Mouse (Mus musculus): ENCODE results near the gene Taf8. TPM values are rescaled to one million over a fixed set of nuclear protein-coding genes. Genes with fewer than 3 reads are reported as not detected.

Taf8 gene
- polyA plus RNA-seq, 1 experiment from 2014 or later: 28.7 TPM

DNA sequence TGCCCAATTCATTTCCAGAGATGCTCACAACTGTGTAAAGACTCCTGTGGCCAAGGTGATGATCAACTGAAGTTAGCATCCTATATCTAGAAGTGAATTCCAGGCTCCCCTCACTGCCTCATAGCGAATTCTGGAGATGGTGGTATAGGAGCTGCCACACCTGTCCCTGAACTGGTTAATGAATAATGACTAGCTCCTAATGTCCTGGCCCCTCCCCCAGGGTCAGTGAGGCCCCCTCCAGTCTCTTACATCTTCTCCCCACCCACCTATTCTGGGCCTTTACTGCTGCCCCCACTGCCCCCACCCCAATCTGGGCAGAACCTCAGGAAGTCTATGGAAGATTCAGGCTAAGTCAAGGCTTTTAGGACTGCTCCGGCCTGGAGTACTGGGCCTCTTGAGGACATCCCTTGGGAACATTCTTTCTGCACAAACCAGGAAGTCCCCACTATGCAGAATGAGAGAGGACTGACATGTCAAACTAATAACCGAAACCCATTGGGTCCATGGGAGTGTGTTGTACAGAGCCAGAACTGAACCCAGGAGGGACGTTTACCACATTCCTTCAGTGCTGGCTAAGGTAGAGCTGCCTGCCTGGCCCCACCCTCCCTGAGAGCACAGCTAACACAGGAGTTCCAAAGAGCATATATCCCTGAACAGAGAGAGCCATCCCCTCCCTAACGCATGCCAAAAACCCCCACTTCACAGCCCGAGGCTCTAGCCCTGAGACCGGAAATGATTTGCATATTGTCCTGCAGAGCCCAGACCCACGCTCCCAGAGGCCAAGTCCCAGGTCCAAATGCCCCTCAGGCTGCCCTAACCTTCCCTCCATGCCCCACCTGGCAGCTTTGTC, 53.3 kb downstream of the Taf8 start:
- no peak overlapping the region for H3K27ac ChIP-seq

DNA sequence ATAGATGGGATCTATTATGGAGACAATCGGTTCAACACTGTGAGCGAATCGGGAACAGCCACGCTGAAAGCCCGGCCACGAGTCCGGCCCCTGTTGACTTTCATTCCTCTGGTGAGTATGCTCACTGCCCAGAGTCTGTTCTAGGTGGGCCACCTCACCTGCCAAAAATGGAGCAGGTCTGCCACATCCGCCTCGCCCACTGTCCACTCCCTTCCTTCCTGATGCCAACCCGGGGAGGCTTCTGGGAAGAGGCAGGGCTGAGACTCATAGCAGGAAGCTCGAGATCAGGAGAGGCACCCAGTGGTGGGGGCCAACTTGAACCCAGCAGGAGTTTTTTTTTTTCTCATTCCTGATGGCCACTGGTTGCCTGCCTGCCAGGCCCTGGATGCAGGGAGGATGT, 55.5 kb downstream of the Taf8 start:
- H3K36me3 ChIP-seq: no peaks in the 10 kb centered on the region
- H3K9me3 ChIP-seq: no peaks in the 10 kb centered on the region
- WGBS: 92% methylated on average over 11 of the region's 11 CpGs
- ATAC-seq (ENCODE audit: low FRiP score, low read depth): no peak
- no peaks in the 10 kb centered on the region for H3K27me3 ChIP-seq (replicated peaks)
- H3K4me2 ChIP-seq (replicated peaks): no peak overlapping the region
- no peak overlapping the region for H3K27ac ChIP-seq
- H3K9ac ChIP-seq: no peak overlapping the region
- peaks cover 7% of the 10 kb centered on the region; the same call in 1 of the 2 replicates for H3K4me1 ChIP-seq
- H3K4me3 ChIP-seq: no peak overlapping the region

More for the DNA sequence above, 53.3 kb downstream of the Taf8 start:
- H3K9ac ChIP-seq: no peak overlapping the region
- no peak overlapping the region for H3K4me2 ChIP-seq (replicated peaks)
- no peaks in the 10 kb centered on the region for H3K27me3 ChIP-seq (replicated peaks)
- 46% methylated on average over 8 of the region's 8 CpGs for WGBS
- H3K4me1 ChIP-seq: peaks cover 7% of the 10 kb centered on the region; the same call in 1 of the 2 replicates
- no peak for ATAC-seq (ENCODE audit: low FRiP score, low read depth)
- H3K4me3 ChIP-seq: no peak overlapping the region
- H3K36me3 ChIP-seq: no peaks in the 10 kb centered on the region
- no peaks in the 10 kb centered on the region for H3K9me3 ChIP-seq

DNA sequence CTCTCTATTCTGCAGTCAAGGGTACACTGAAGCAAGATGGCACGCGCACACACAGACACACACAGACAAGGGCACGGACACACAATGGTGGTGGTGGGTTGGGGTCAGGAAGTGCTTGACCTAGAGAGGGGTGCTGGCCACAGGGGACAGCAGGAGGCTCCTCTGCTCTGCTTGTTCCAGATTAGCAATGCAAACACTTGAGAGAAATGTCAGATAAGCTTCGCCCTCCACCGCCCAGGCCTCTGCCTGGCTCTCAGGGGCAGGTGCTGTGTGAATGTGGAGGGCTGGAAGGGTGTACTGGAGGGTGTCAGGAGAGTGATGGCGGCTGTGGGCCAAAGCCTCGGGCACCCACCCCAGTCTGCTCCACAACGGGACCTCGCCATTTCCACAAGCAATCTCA, 56.1 kb downstream of the Taf8 start:
- Histone ChIP-seq H3K4me3 (no peak overlapping the region), H3K4me1 (peaks cover 7% of the 10 kb centered on the region; the same call in 1 of the 2 replicates)
- no peak for ATAC-seq (ENCODE audit: low FRiP score, low read depth)

DNA sequence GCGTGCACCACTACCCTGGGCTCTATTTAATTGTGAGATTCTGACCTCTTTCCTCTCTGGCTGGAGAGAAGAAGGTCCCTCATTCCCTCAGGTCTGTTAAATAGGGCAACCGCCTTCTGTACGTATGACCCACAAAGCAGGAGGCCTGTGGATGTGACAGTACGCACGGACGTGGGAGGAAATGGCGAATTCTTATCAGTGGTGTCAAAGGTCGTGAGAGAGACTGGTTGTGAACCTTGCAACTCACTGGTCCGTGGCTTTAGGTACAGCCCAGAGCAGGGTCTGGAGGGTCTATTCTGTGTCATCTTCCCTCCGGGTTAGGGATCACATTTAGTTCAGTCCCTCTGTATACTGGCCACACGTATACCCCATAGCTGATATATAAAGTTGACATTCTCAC, 56.6 kb downstream of the Taf8 start:
- H3K4me3 ChIP-seq: no peak overlapping the region
- WGBS: 84% methylated on average over 11 of the region's 11 CpGs
- no peaks in the 10 kb centered on the region for H3K36me3 ChIP-seq
- ATAC-seq (ENCODE audit: low FRiP score, low read depth): no peak
- no peak overlapping the region for H3K9ac ChIP-seq
- no peaks in the 10 kb centered on the region for H3K9me3 ChIP-seq
- no peak overlapping the region for H3K27ac ChIP-seq
- H3K4me2 ChIP-seq (replicated peaks): no peak overlapping the region
- no peaks in the 10 kb centered on the region for H3K27me3 ChIP-seq (replicated peaks)
- peaks cover 7% of the 10 kb centered on the region; the same call in 1 of the 2 replicates for H3K4me1 ChIP-seq

More for the DNA sequence above, 56.1 kb downstream of the Taf8 start:
- Histone ChIP-seq H3K27me3 (replicated peaks) (no peaks in the 10 kb centered on the region), H3K36me3 (no peaks in the 10 kb centered on the region), H3K4me2 (replicated peaks) (no peak overlapping the region), H3K9me3 (no peaks in the 10 kb centered on the region), H3K27ac (no peak overlapping the region), H3K9ac (no peak overlapping the region)
- WGBS: 83% methylated on average over 9 of the region's 9 CpGs

DNA sequence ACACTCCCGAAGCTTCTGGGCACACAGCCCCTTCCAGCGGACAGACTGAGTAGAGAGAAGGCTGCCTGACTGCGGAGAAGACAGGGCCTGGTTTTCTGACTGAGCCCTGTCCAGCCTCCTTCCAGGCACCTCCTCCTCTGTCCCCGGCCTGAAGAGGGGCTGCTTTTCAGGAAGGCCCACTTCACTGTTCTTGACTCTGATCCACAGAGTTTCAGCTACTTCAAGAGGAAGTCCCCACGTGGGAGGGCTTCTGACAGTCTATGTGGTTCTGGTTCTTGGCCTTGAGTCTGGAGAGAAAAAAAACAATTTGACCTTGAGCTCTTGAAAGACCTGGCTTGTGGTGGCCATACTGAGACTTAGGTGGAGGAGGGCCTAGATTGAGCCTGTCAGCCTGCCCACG, 58.0 kb downstream of the Taf8 start:
- no peaks in the 10 kb centered on the region; the same call in 1 of the 2 replicates for H3K4me1 ChIP-seq
- H3K4me3 ChIP-seq: no peak overlapping the region
- H3K27me3 ChIP-seq (replicated peaks): peaks cover 7% of the 10 kb centered on the region
- no peak overlapping the region for H3K9ac ChIP-seq
- no peak overlapping the region; the same call in 1 of the 2 replicates for H3K27ac ChIP-seq
- H3K4me2 ChIP-seq (replicated peaks): no peak overlapping the region
- WGBS: 72% methylated on average over 6 of the region's 6 CpGs
- H3K36me3 ChIP-seq: no peaks in the 10 kb centered on the region
- H3K9me3 ChIP-seq: no peaks in the 10 kb centered on the region
- no peak for ATAC-seq (ENCODE audit: low FRiP score, low read depth)

DNA sequence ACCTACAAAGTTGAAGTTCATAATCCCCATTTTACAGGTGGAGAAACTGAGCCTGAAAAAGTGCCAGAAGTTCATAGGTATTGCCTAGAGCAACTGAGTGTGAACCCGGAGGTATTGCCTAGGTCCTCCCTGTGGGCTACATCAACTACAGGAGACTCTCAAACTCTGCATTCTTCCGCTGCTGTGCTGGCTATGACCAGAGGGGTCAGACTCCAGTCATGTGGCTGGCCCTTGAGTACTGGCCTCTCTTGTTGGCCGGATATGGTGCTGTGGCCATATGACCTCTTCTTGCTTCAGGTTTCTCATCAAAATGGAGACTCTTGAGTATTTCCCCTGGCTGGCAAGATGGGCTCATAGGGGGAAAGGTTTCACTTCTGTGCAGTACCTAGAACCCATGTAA, 59.8 kb downstream of the Taf8 start:
- Histone ChIP-seq H3K4me3 (no peak overlapping the region), H3K36me3 (no peaks in the 10 kb centered on the region), H3K27me3 (replicated peaks) (peaks cover 26% of the 10 kb centered on the region), H3K4me1 (no peaks in the 10 kb centered on the region; the same call in 1 of the 2 replicates), H3K27ac (no peak overlapping the region), H3K4me2 (replicated peaks) (no peak overlapping the region), H3K9ac (no peak overlapping the region), H3K9me3 (no peaks in the 10 kb centered on the region)
- 84% methylated on average over 3 of the region's 3 CpGs for WGBS
- no peak for ATAC-seq (ENCODE audit: low FRiP score, low read depth)

DNA sequence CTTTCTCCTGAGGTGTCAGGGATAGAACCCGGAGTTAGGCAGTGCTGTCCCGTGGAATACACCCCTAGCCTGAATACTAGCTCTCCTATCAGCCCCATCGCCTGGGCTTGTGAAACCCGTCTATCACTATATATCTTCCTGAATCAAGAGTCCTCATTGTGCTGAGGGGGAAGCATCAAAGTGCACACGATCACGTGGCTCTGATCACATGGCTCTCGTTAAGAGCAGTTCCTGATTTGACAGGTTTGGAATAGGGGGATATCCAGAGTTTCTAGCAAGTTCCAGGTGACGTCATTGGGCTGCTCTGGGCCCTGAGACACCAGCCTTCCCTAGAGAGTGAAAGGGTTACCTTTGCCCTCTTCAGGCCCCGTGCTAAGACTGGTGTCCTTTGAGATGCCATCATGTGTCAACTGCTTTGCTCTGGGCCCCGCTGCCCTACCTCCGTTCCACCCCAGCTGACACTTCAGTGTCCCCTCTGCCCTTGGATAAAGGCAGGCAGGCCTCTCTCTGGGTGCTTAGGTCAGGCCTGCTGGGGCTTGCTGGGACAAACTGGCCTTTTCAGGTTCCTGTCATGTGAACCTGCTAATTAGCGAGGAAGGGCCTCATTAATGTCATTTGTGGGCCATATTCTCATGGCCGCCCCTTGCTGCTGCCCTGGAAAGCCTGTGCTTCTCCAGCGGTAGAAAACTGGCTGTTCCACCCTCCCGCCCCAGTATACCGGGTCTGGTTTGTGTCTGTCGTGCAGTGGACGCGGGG, 60.6 kb downstream of the Taf8 start:
- Histone ChIP-seq H3K36me3 (no peaks in the 10 kb centered on the region), H3K4me1 (peaks cover 2% of the 10 kb centered on the region), H3K27ac (no peak overlapping the region), H3K9me3 (no peaks in the 10 kb centered on the region), H3K9ac (no peak overlapping the region), H3K27me3 (replicated peaks) (peaks cover 34% of the 10 kb centered on the region), H3K4me3 (no peak overlapping the region), H3K4me2 (replicated peaks) (no peak overlapping the region)
- 74% methylated on average over 19 of the region's 19 CpGs for WGBS
- no peak for ATAC-seq (ENCODE audit: low FRiP score, low read depth)

DNA sequence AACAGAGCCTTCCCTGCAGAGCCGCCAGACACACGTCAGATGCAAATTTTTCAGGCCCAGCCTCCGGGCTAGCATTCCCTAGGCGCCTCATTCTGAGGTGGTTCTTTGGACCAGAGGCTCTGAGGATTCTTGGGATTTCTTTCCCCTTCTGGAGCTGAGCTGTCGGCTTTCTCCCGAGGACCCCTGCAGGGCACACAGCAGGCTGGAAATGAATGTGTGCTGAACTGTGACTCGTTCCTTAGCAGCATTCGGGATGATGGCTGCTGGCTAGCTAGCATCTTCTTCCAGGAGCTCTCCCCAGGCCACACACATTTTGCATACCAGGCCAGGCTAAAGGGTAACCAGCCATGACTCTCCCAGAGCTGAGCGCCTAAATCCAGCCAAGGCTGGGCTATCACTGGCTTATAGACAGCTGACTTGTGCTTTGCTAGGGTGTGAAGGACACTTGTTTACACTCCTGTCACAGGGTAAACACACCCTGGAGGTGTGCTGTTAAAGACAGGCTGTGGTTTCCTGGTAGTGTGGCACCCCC, 61.7 kb downstream of the Taf8 start:
- Histone ChIP-seq H3K9ac (no peak overlapping the region), H3K27me3 (replicated peaks) (peaks cover 40% of the 10 kb centered on the region)
- WGBS: 5% methylated on average over 9 of the region's 9 CpGs

DNA sequence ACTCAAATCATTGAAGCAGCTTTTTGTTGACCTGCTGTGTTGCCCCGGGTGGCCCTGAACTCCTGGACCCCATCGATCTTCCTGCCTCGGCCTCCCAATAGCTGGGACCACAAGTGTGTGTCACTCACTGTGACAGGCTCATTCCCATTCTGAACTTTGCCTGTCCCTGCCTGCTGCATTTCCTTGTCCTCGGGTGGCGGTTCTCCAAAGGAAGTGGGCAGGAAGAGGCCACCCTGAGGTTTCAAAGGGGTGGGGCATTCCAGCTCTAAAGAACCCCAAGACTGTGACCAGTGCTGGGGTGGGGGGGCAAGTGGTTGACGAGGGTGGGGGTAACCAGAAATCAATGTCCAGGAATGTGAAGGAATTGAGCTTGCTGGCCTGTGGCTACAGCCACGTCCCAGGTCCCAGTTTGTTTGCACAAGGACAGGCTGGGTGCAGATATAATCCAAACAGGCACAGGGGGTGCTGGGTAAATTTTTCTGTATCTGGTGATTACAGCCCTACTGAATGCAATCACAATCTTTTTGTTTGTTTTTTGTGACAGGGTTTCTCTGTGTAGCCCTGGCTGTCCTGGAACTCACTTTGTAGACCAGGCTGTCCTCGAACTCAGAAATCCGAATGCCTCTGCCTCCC, 62.6 kb downstream of the Taf8 start:
- H3K4me2 ChIP-seq (replicated peaks): no peak overlapping the region
- no peaks in the 10 kb centered on the region for H3K36me3 ChIP-seq
- H3K9ac ChIP-seq: no peak overlapping the region
- H3K9me3 ChIP-seq: no peaks in the 10 kb centered on the region
- ATAC-seq (ENCODE audit: low FRiP score, low read depth): no peak
- H3K4me1 ChIP-seq: peaks cover 5% of the 10 kb centered on the region
- H3K27ac ChIP-seq: no peak overlapping the region
- H3K27me3 ChIP-seq (replicated peaks): peaks cover 40% of the 10 kb centered on the region
- 34% methylated on average over 9 of the region's 9 CpGs for WGBS
- H3K4me3 ChIP-seq: no peak overlapping the region

More for the DNA sequence above, 61.7 kb downstream of the Taf8 start:
- no peak overlapping the region for H3K4me3 ChIP-seq
- ATAC-seq (ENCODE audit: low FRiP score, low read depth): no peak
- no peak overlapping the region for H3K27ac ChIP-seq
- H3K4me1 ChIP-seq: peaks cover 5% of the 10 kb centered on the region
- H3K4me2 ChIP-seq (replicated peaks): peak overlapping the region; percentile 18; the same call in 1 of the 2 replicates
- no peaks in the 10 kb centered on the region for H3K9me3 ChIP-seq
- H3K36me3 ChIP-seq: no peaks in the 10 kb centered on the region

DNA sequence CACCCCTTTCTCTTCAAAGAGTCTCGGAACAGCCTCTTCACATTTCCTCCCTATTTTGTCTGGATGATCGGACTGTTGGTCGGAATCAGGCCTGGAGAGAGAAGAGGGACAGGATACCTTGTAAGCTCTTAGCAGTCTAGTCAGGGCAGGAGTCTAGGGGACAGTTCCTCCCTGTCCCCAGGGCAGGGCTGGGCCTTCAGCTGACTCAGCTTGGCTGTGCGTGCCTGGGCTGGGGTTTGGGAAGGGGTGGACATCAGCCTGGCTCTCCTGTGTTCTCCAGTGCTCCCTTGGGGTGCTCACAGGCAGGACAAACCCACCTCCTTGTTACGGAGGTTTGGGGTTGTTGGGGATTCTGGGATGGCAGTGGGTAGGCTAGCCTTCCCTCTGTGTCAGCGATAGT, 63.5 kb downstream of the Taf8 start:
- 69% methylated on average over 6 of the region's 6 CpGs for WGBS
- ATAC-seq (ENCODE audit: low FRiP score, low read depth): no peak
- no peak overlapping the region for H3K4me3 ChIP-seq
- no peaks in the 10 kb centered on the region for H3K36me3 ChIP-seq
- no peak overlapping the region for H3K4me2 ChIP-seq (replicated peaks)
- H3K4me1 ChIP-seq: peaks cover 5% of the 10 kb centered on the region
- H3K9ac ChIP-seq: no peak overlapping the region
- peaks cover 40% of the 10 kb centered on the region for H3K27me3 ChIP-seq (replicated peaks)
- H3K27ac ChIP-seq: no peak overlapping the region
- no peaks in the 10 kb centered on the region for H3K9me3 ChIP-seq

DNA sequence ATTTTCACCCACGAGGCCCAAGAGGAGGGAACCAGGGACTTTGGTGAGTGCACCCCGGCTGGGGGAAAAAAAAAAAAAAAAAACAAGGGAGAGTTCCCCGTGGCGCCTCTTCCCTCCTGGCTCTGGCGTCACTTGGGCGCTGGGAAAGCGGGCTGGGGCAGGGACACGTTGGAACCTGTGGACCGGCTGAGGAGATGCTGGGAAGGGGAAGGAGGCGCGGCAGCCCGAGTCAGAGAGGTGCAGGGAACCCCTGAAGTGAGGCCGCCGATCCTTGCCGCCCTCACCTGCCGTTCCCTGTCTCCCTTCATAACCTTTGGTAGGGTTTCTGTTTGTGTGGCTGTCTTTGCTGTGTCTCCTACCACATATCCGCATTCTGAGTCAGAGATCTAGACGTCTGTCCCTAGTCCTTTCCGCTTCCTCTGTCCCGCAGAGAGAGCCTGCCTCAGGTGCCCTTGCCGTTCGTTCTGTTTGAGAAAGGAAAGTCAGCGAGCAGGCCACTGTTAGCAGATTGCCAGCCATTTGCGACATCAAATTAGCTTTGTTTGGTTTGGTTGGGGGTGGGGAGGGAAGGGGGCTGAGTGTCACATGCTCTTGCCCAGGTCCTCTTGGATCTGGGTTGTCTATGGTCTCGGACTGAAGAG, 65.1 kb downstream of the Taf8 start, which contains the start of gene 1700001C19Rik:
Gene 1700001C19Rik (minus strand): TSS at position 470 of the 641 bp plus-strand sequence.
- no peaks in the 10 kb centered on the region for H3K36me3 ChIP-seq
- 0 out of 2 replicates have a peak within 1 kb of the TSS, but pooled peaks have one; percentile 42 for H3K9ac ChIP-seq
- 2% methylated on average over 25 of the region's 25 CpGs for WGBS
- no peaks in the 10 kb centered on the region for H3K9me3 ChIP-seq
- ATAC-seq (ENCODE audit: low FRiP score, low read depth): no peak
- no peak within 1 kb of the TSS for H3K27ac ChIP-seq
- H3K4me1 ChIP-seq: peaks cover 5% of the 10 kb centered on the region
- peak within 1 kb of the TSS; percentile 62 for H3K4me2 ChIP-seq (replicated peaks)
- H3K4me3 ChIP-seq: peak within 1 kb of the TSS; percentile 32
- peaks cover 40% of the 10 kb centered on the region for H3K27me3 ChIP-seq (replicated peaks)
